Mouse (Mus musculus) spleen, adult 2 months (tissue): ENCODE results near the gene Sco1. TPM values are rescaled to one million over a fixed set of nuclear protein-coding genes. Genes with fewer than 3 reads are reported as not detected.

Experiments
- DNase-seq, 2 experiments: peaks; one replicate each; pipeline versions ENCODE4 v3.0.0 to v3.0.0-alpha.2; 2012 to 2021; ENCODE audit warnings: low spot score in 2 of 2, low read depth in 1 of 2
- H3K27ac ChIP-seq: fragments of 200-500 bp; 2 replicates; pipeline ENCODE4 v1.5.1; 2012; ENCODE audit warnings: low read length, inconsistent platforms; ENCODE audit not compliant: insufficient read depth
- H3K27me3 ChIP-seq: fragments of 200-500 bp; 2 replicates; pipeline ENCODE4 v1.6.1; 2012; ENCODE audit warnings: mild to moderate bottlenecking, moderate library complexity, low read length, inconsistent platforms; ENCODE audit not compliant: control insufficient read depth, insufficient read depth
- H3K36me3 ChIP-seq: fragments of 200-500 bp; 2 replicates; pipeline ENCODE4 v1.6.1; 2012; ENCODE audit warnings: mild to moderate bottlenecking, low read length, inconsistent platforms; ENCODE audit not compliant: control insufficient read depth, insufficient read depth
- H3K4me1 ChIP-seq: fragments of 200-500 bp; 2 replicates; pipeline ENCODE4 v1.6.1; 2011; ENCODE audit warnings: inconsistent platforms; ENCODE audit not compliant: control insufficient read depth, insufficient read depth, insufficient read length
- H3K4me3 ChIP-seq: fragments of 200-500 bp; 2 replicates; pipeline ENCODE4 v1.5.1; 2011; ENCODE audit warnings: mild to moderate bottlenecking, inconsistent platforms; ENCODE audit not compliant: insufficient read depth, insufficient read length; ENCODE audit errors: extremely low read depth
- CTCF ChIP-seq: fragments of 200-500 bp; IDR thresholded peaks from 2 replicates; pipeline ENCODE4 v1.5.1; 2011; ENCODE audit warnings: mild to moderate bottlenecking, inconsistent platforms; ENCODE audit not compliant: insufficient read depth, insufficient read length, insufficient replicate concordance; ENCODE audit errors: extremely low read depth
- POLR2A ChIP-seq: fragments of 200-500 bp; IDR thresholded peaks from 2 replicates; pipeline ENCODE4 v1.6.1; 2011; ENCODE audit warnings: low read depth, low read length, inconsistent platforms
- WGBS: fragments of 180-500 bp; shearing (Covaris S2); methylation state at CpG from one replicate; pipeline ENCODE4 v1.1.7; 2018; 5-methylcytosine and 5-hydroxymethylcytosine counted together
- polyA plus RNA-seq: library from polyadenylated mRNA; depleted of rRNA; stranded (reverse); fragments of >200 nt; gene quantifications from 2 replicates; pipeline ENCODE4 v1.2.3, GENCODE M21; 2012

The Sco1 gene
- polyA plus RNA-seq, 1 experiment, result 2.0 TPM

- WGBS, result 15% methylated on average over 16 of the region's 16 CpGs
- TF ChIP-seq CTCF, result no peak
- TF ChIP-seq POLR2A, result no peak
- peak overlapping the region; percentile 99 for H3K4me3 ChIP-seq
- peaks cover 2% of the 10 kb centered on the region; the same call in 1 of the 2 replicates for H3K4me1 ChIP-seq
- no peaks in the 10 kb centered on the region for H3K27me3 ChIP-seq
- peaks cover 8% of the 10 kb centered on the region for H3K36me3 ChIP-seq
- DNase-seq, result no peak
- peak overlapping the region; percentile 70 for H3K27ac ChIP-seq
These were observed 672 bp upstream of the Sco1 start for GRCm38 (mm10) chr11:67051676-67052320.

GRCm38 (mm10) chr11:67054754-67055365 lies 2.4 kb downstream of the Sco1 start:
- H3K4me1 ChIP-seq, result peaks cover 2% of the 10 kb centered on the region; the same call in 1 of the 2 replicates
- no peak for DNase-seq
- H3K36me3 ChIP-seq, result peaks cover 20% of the 10 kb centered on the region
- no peak overlapping the region for H3K27ac ChIP-seq
- H3K4me3 ChIP-seq, result no peak overlapping the region
- no peak for TF ChIP-seq POLR2A
- TF ChIP-seq CTCF, result no peak
- 88% methylated on average over 8 of the region's 8 CpGs for WGBS
- H3K27me3 ChIP-seq, result no peaks in the 10 kb centered on the region

GRCm38 (mm10) chr11:67061311-67061710 lies 8.8 kb downstream of the Sco1 start:
- WGBS, result 96% methylated on average over 2 of the region's 2 CpGs
- TF ChIP-seq CTCF, result no peak
- no peak for TF ChIP-seq POLR2A
- Histone ChIP-seq H3K27ac (no peak overlapping the region), H3K36me3 (peaks cover 32% of the 10 kb centered on the region), H3K4me1 (no peaks in the 10 kb centered on the region), H3K27me3 (no peaks in the 10 kb centered on the region), H3K4me3 (no peak overlapping the region)
- DNase-seq, result no peak

- TF ChIP-seq POLR2A, result no peak
- no peak for TF ChIP-seq CTCF
- peaks cover 22% of the 10 kb centered on the region for H3K36me3 ChIP-seq
- DNase-seq, result no peak
- no peaks in the 10 kb centered on the region for H3K4me1 ChIP-seq
- WGBS, result 90% methylated on average over 3 of the region's 3 CpGs
- H3K27me3 ChIP-seq, result no peaks in the 10 kb centered on the region
- no peak overlapping the region for H3K4me3 ChIP-seq
- H3K27ac ChIP-seq, result no peak overlapping the region
These were observed 10.3 kb downstream of the Sco1 start for GRCm38 (mm10) chr11:67062726-67063125.

- H3K4me1 ChIP-seq, result no peaks in the 10 kb centered on the region
- no peak for TF ChIP-seq POLR2A
- TF ChIP-seq CTCF, result no peak
- H3K27ac ChIP-seq, result no peak overlapping the region
- WGBS, result 90% methylated on average over 3 of the region's 3 CpGs
- DNase-seq, result no peak
- H3K36me3 ChIP-seq, result peaks cover 7% of the 10 kb centered on the region
- no peak overlapping the region for H3K4me3 ChIP-seq
- H3K27me3 ChIP-seq, result no peaks in the 10 kb centered on the region
These were observed 15.3 kb downstream of the Sco1 start for GRCm38 (mm10) chr11:67067741-67068140.

GRCm38 (mm10) chr11:67072615-67073130 lies 20.2 kb downstream of the Sco1 start:
- 87% methylated on average over 15 of the region's 15 CpGs for WGBS
- H3K4me1 ChIP-seq, result no peaks in the 10 kb centered on the region
- H3K27me3 ChIP-seq, result no peaks in the 10 kb centered on the region
- no peaks in the 10 kb centered on the region for H3K36me3 ChIP-seq
- no peak overlapping the region for H3K4me3 ChIP-seq
- TF ChIP-seq POLR2A (no peak), CTCF (no peak)
- DNase-seq, result no peak
- H3K27ac ChIP-seq, result no peak overlapping the region

- no peak for DNase-seq
- no peaks in the 10 kb centered on the region for H3K36me3 ChIP-seq
- no peak overlapping the region for H3K27ac ChIP-seq
- H3K4me3 ChIP-seq, result no peak overlapping the region
- no peaks in the 10 kb centered on the region for H3K27me3 ChIP-seq
- WGBS, result 68% methylated on average over 3 of the region's 3 CpGs
- H3K4me1 ChIP-seq, result no peaks in the 10 kb centered on the region
- TF ChIP-seq POLR2A (no peak), CTCF (no peak)
These were observed 22.6 kb downstream of the Sco1 start for GRCm38 (mm10) chr11:67075036-67075435.
